Mouse (Mus musculus) lung, embryonic 14.5 days (tissue): ENCODE results near the gene Fdxr. TPM values are rescaled to one million over a fixed set of nuclear protein-coding genes. Genes with fewer than 3 reads are reported as not detected.

Source experiments
- ATAC-seq: fragments of 200-750 bp; cut with Nextera tagmentation; 2 replicates; pipeline ENCODE4 v1.8.0; 2017; ENCODE audit warnings: mild to moderate bottlenecking, moderate TSS enrichment, moderate library complexity; ENCODE audit not compliant: insufficient read depth
- DNase-seq: peaks from one replicate; pipeline ENCODE4 v3.0.0-alpha.2; 2015
- H3K27ac ChIP-seq: fragments of 300-500 bp; sonication (generic); 2 replicates; pipeline ENCODE4 v1.5.1; 2014; ENCODE audit warnings: low read depth, mild to moderate bottlenecking, moderate library complexity
- H3K27me3 ChIP-seq: fragments of 300-500 bp; sonication (generic); 2 replicates; pipeline ENCODE4 v1.6.1; 2014; ENCODE audit warnings: low read length, control low read depth; ENCODE audit not compliant: insufficient read depth
- H3K36me3 ChIP-seq: fragments of 300-500 bp; sonication (generic); 2 replicates; pipeline ENCODE4 v1.6.1; 2014; ENCODE audit warnings: control low read depth; ENCODE audit not compliant: insufficient read depth
- H3K4me1 ChIP-seq: fragments of 300-500 bp; sonication (generic); 2 replicates; pipeline ENCODE4 v1.6.1; 2014; ENCODE audit warnings: antibody characterized with exemption, control low read depth; ENCODE audit not compliant: insufficient read depth
- H3K4me2 ChIP-seq: fragments of 300-500 bp; sonication (generic); 2 replicates; pipeline ENCODE4 v1.6.1; 2014; ENCODE audit warnings: mild to moderate bottlenecking
- H3K4me3 ChIP-seq: fragments of 300-500 bp; sonication (generic); 2 replicates; pipeline ENCODE4 v1.5.1; 2014; ENCODE audit warnings: low read depth, low read length
- H3K9ac ChIP-seq: fragments of 300-500 bp; sonication (generic); 2 replicates; pipeline ENCODE4 v1.6.1; 2014
- H3K9me3 ChIP-seq: fragments of 300-500 bp; sonication (generic); 2 replicates; pipeline ENCODE4 v1.6.1; 2016; ENCODE audit warnings: low read depth, low read length, control low read depth
- CTCF ChIP-seq: IDR thresholded peaks from 2 replicates; pipeline ENCODE4 v1.5.1; 2016; ENCODE audit warnings: antibody characterized with exemption, low read depth
- WGBS: fragments of 180-500 bp; shearing (Covaris S2); extraction: QIAGEN DNeasy Blood & Tissue Kit; methylation state at CpG from one replicate; pipeline ENCODE4 v1.1.7; 2014; 5-methylcytosine and 5-hydroxymethylcytosine counted together
- microRNA-seq: library from miRNA; unstranded; fragments of <30 nt; microRNA quantifications from one replicate; pipeline ENCODE4, GENCODE M21; 2016; ENCODE audit warnings: borderline number of aligned reads
- polyA plus RNA-seq: library from polyadenylated mRNA; unstranded; fragments of >200 nt; fragmentation: Nextera tagmentation; extraction: Ambion mirVana; gene quantifications from 2 replicates; pipeline ENCODE4 v1.2.1, GENCODE M21; 2014

Fdxr gene
- polyA plus RNA-seq, 1 experiment from 2014 or later, result 10.4 TPM

DNA sequence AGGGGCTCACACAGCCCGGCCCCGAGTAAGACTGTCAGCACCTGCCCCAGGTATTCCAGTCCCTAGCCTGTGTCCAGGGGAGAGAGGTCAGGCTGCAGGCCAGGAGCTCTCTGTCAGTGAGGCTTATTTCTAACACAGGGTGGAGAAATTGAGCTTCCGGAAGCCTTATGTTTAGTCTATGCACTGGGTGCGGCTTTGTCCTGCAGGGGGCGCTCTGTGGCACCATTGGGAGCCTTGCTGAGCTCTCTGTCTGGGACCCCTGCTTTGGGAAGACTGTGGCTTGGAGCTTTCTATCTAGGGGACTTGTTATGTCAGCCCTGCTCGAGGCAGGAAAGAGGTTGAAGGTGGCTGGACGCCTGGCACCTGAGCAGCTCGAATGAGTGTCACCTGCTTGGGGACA is 52.0 kb downstream of the Fdxr start:
- H3K36me3 ChIP-seq, result no peaks in the 10 kb centered on the region; the same call in 1 of the 2 replicates
- DNase-seq (peak; percentile 73), ATAC-seq (no peak)
- no peak overlapping the region for H3K27ac ChIP-seq
- H3K27me3 ChIP-seq, result peaks cover 19% of the 10 kb centered on the region; the same call in 1 of the 2 replicates
- peaks cover 36% of the 10 kb centered on the region for H3K4me1 ChIP-seq
- 34% methylated on average over 8 of the region's 8 CpGs for WGBS
- no peaks in the 10 kb centered on the region for H3K9me3 ChIP-seq
- no peak overlapping the region for H3K9ac ChIP-seq
- H3K4me2 ChIP-seq, result no peak overlapping the region
- no peak overlapping the region for H3K4me3 ChIP-seq
- peak; percentile 61 for TF ChIP-seq CTCF

GRCm38 (mm10) chr11:115223877-115224276 is 53.0 kb downstream of the Fdxr start:
- Histone ChIP-seq H3K36me3 (no peaks in the 10 kb centered on the region; the same call in 1 of the 2 replicates), H3K9ac (no peak overlapping the region), H3K27me3 (peaks cover 19% of the 10 kb centered on the region; the same call in 1 of the 2 replicates), H3K27ac (no peak overlapping the region), H3K9me3 (no peaks in the 10 kb centered on the region), H3K4me1 (peaks cover 38% of the 10 kb centered on the region), H3K4me3 (no peak overlapping the region), H3K4me2 (0 out of 2 replicates have a peak overlapping the region, but pooled peaks have one; percentile 12)
- DNase-seq, result no peak
- 50% methylated on average over 6 of the region's 6 CpGs for WGBS
- ATAC-seq, result no peak
- TF ChIP-seq CTCF, result no peak

- H3K4me2 ChIP-seq, result 0 out of 2 replicates have a peak overlapping the region, but pooled peaks have one; percentile 12
- H3K9me3 ChIP-seq, result no peaks in the 10 kb centered on the region
- DNase-seq, result no peak
- peaks cover 19% of the 10 kb centered on the region; the same call in 1 of the 2 replicates for H3K27me3 ChIP-seq
- WGBS, result 43% methylated on average over 11 of the region's 11 CpGs
- H3K4me3 ChIP-seq, result no peak overlapping the region
- no peak overlapping the region for H3K9ac ChIP-seq
- no peaks in the 10 kb centered on the region; the same call in 1 of the 2 replicates for H3K36me3 ChIP-seq
- peaks cover 38% of the 10 kb centered on the region for H3K4me1 ChIP-seq
- no peak for TF ChIP-seq CTCF
- no peak for ATAC-seq
- H3K27ac ChIP-seq, result no peak overlapping the region
Observed at GRCm38 (mm10) chr11:115223451-115223850, 53.4 kb downstream of the Fdxr start.

GRCm38 (mm10) chr11:115222570-115222969 is 54.3 kb downstream of the Fdxr start:
- no peak overlapping the region for H3K9ac ChIP-seq
- ATAC-seq (peak; percentile 25; the same call in 1 of the 2 replicates), DNase-seq (peak; percentile 21)
- peaks cover 37% of the 10 kb centered on the region for H3K4me1 ChIP-seq
- TF ChIP-seq CTCF, result 0 out of 2 replicates have a peak, but pooled peaks have one; percentile 5
- no peaks in the 10 kb centered on the region for H3K36me3 ChIP-seq
- H3K9me3 ChIP-seq, result no peaks in the 10 kb centered on the region
- 9% methylated on average over 5 of the region's 5 CpGs for WGBS
- no peak overlapping the region for H3K27ac ChIP-seq
- peak overlapping the region; percentile 31; the same call in 1 of the 2 replicates for H3K4me2 ChIP-seq
- H3K4me3 ChIP-seq, result no peak overlapping the region
- H3K27me3 ChIP-seq, result peaks cover 22% of the 10 kb centered on the region; the same call in 1 of the 2 replicates

- 7% methylated on average over 12 of the region's 12 CpGs for WGBS
- H3K4me3 ChIP-seq, result no peak overlapping the region
- peaks cover 35% of the 10 kb centered on the region for H3K4me1 ChIP-seq
- TF ChIP-seq CTCF, result no peak
- no peaks in the 10 kb centered on the region for H3K36me3 ChIP-seq
- H3K27ac ChIP-seq, result no peak overlapping the region
- peak overlapping the region; percentile 31; the same call in 1 of the 2 replicates for H3K4me2 ChIP-seq
- peak; percentile 64; the same call in 1 of the 2 replicates for ATAC-seq
- peak; percentile 84 for DNase-seq
- H3K9me3 ChIP-seq, result no peaks in the 10 kb centered on the region
- H3K9ac ChIP-seq, result no peak overlapping the region
- peaks cover 22% of the 10 kb centered on the region; the same call in 1 of the 2 replicates for H3K27me3 ChIP-seq
Observed at GRCm38 (mm10) chr11:115222077-115222476, 54.8 kb downstream of the Fdxr start.

DNA sequence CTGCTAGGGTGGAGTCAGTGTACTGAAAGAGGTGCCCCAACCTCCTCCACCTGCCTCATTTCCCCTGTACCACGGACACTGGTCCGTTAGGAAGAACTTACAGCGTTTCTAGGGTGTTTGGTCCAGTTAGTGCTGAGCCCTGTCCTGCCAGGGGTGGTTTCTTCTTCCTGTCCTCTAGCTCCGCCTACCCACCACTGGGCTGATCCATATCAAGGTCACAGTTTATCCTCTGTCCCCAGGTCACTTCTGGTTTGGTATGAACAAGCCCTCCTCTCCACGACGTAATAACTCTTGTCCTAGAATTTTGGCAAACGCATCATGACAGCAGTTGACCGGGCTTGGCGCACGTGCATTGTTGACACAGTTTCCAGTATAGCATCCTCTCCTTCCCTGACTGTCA is 57.2 kb downstream of the Fdxr start:
- H3K9ac ChIP-seq, result no peak overlapping the region
- H3K27ac ChIP-seq, result no peak overlapping the region
- ATAC-seq (no peak), DNase-seq (no peak)
- no peaks in the 10 kb centered on the region for H3K9me3 ChIP-seq
- TF ChIP-seq CTCF, result no peak
- WGBS, result 72% methylated on average over 10 of the region's 10 CpGs
- H3K27me3 ChIP-seq, result peaks cover 22% of the 10 kb centered on the region; the same call in 1 of the 2 replicates
- H3K4me2 ChIP-seq, result no peak overlapping the region
- H3K4me3 ChIP-seq, result no peak overlapping the region
- H3K36me3 ChIP-seq, result no peaks in the 10 kb centered on the region
- peaks cover 29% of the 10 kb centered on the region for H3K4me1 ChIP-seq

DNA sequence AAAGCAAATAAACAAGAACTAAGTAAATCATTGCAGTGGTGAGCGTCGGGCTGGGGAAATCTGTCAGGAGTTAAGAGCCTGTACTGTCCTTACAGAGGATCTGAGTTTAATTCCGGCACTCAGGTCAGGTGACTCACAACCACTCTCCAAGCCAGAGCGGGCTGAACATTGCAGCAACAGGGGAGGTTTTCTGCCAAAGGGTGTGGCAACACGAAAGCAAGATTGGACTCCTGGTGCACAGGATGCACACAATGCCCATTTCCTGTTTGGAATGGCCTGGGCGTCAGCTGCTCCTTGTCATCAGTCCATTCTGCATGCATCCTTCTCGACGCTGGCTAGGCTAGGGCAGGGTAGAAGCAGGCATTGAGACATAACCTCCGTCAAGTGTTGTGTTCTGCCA is 57.6 kb downstream of the Fdxr start:
- peak overlapping the region; percentile 18; the same call in 1 of the 2 replicates for H3K27ac ChIP-seq
- WGBS, result 24% methylated on average over 9 of the region's 9 CpGs
- H3K9me3 ChIP-seq, result no peaks in the 10 kb centered on the region
- peaks cover 22% of the 10 kb centered on the region; the same call in 1 of the 2 replicates for H3K27me3 ChIP-seq
- H3K4me2 ChIP-seq, result no peak overlapping the region
- no peak overlapping the region for H3K4me3 ChIP-seq
- peaks cover 29% of the 10 kb centered on the region for H3K4me1 ChIP-seq
- no peaks in the 10 kb centered on the region for H3K36me3 ChIP-seq
- ATAC-seq, result no peak
- peak; percentile 33 for DNase-seq
- no peak for TF ChIP-seq CTCF
- no peak overlapping the region for H3K9ac ChIP-seq

Small RNA genes within 50 kb of the gene (microRNA-seq; reads per million reads assigned to microRNA genes)
- gene Gm25837, result not detected

Other genes starting within 250 kb of the Fdxr start
- not detected in 2 replicates for gene Cd300ld5, start 239.3 kb downstream of the Fdxr start, polyA plus RNA-seq
- gene Cd300ld3, start 228.6 kb downstream of the Fdxr start, polyA plus RNA-seq, result not detected in 2 replicates
- not detected in 2 replicates for gene Cd300e, start 214.9 kb downstream of the Fdxr start, polyA plus RNA-seq
- 0.35 and 0.55 TPM in 2 replicates for gene Rab37, start 185.6 kb downstream of the Fdxr start, polyA plus RNA-seq
- gene Cd300lf, start 143.1 kb downstream of the Fdxr start, polyA plus RNA-seq, result 0.91 and 1.1 TPM in 2 replicates
- 52.3 and 52.6 TPM in 2 replicates for gene Slc9a3r1, start 113.7 kb downstream of the Fdxr start, polyA plus RNA-seq
- 11.4 and 14.3 TPM in 2 replicates for gene Tmem104, start 89.6 kb downstream of the Fdxr start, polyA plus RNA-seq
- 17.9 and 18.7 TPM in 2 replicates for gene Nat9, start 89.2 kb downstream of the Fdxr start, polyA plus RNA-seq
- not detected in 2 replicates for gene Grin2c, start 9.8 kb downstream of the Fdxr start, polyA plus RNA-seq
- gene Fads6, start 20.6 kb upstream of the Fdxr start, polyA plus RNA-seq, result 0.14 and 0.18 TPM in 2 replicates
- not detected in 2 replicates for gene Otop2, start 30.1 kb upstream of the Fdxr start, polyA plus RNA-seq
- gene Ush1g, start 45.0 kb upstream of the Fdxr start, polyA plus RNA-seq, result not detected in 2 replicates
- gene Otop3, start 57.7 kb upstream of the Fdxr start, polyA plus RNA-seq, result 0.12 TPM in 1 of 2 replicates, not detected in the other
- gene Hid1, start 90.7 kb upstream of the Fdxr start, polyA plus RNA-seq, result 7.4 and 9.2 TPM in 2 replicates
- gene Cdr2l, start 104.9 kb upstream of the Fdxr start, polyA plus RNA-seq, result 17.7 and 19.8 TPM in 2 replicates
- 230 and 242 TPM in 2 replicates for gene Mrpl58, start 126.7 kb upstream of the Fdxr start, polyA plus RNA-seq
- 817 and 850 TPM in 2 replicates for gene Atp5h, start 142.9 kb upstream of the Fdxr start, polyA plus RNA-seq
- 21.6 and 22.2 TPM in 2 replicates for gene Kctd2, start 143.1 kb upstream of the Fdxr start, polyA plus RNA-seq
- not detected in 2 replicates for gene Trim80, start 163.5 kb upstream of the Fdxr start, polyA plus RNA-seq
- 0.28 and 0.64 TPM in 2 replicates for gene Slc16a5, start 185.4 kb upstream of the Fdxr start, polyA plus RNA-seq
- 5.7 and 8.0 TPM in 2 replicates for gene Armc7, start 198.6 kb upstream of the Fdxr start, polyA plus RNA-seq
- gene Nt5c, start 214.8 kb upstream of the Fdxr start, polyA plus RNA-seq, result 76.0 and 79.4 TPM in 2 replicates
- gene Jpt1, start 237.3 kb upstream of the Fdxr start, polyA plus RNA-seq, result 518 and 521 TPM in 2 replicates